Mouse (Mus musculus): ENCODE measurements around the gene Mpst.

DNA sequence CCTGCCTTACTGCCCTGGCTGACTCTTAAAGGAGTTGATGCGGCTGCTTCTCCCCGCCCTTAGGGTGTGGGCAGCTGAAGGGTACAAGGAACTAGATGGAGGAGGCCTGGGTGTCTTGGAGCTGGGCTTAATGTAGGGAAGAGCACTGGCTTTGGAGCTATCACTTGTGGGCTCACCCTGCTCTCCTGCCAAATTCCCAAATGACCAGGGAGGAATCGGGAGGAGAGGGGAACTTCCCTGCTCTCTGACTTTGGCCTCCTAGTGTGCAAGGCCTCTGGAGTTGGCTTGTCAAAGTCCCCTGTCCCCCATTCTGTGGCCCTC lies 22.9 kb downstream of the Mpst start:
- TF ChIP-seq CTCF (IDR thresholded peaks at IDR 0.05; ENCODE audit: borderline replicate concordance, control insufficient read depth, extremely low read depth, insufficient read depth, low read length, poor library complexity) = no peak
- TF ChIP-seq POLR2A (IDR thresholded peaks at IDR 0.05; ENCODE audit: control insufficient read depth, extremely low read depth, insufficient read depth, low read length, poor library complexity) = no peak
